Mouse (Mus musculus) heart, embryonic 10.5 days (tissue): Measurements from ENCODE around the gene Ttyh2. TPM values are rescaled to one million over a fixed set of nuclear protein-coding genes. Genes with fewer than 3 reads are reported as not detected.
"Not testable (repeated sequence)": the region's sequence is repeated elsewhere in the genome, so short reads cannot be mapped to it uniquely, and the experiment has no call there.

Source experiments
- DNase-seq: peaks from one replicate; pipeline ENCODE4 v3.0.0-alpha.2; 2017; ENCODE audit warnings: low spot score
- H3K27ac ChIP-seq: fragments of 300-500 bp; sonication (generic); 2 replicates; pipeline ENCODE4 v1.5.1; 2016; ENCODE audit warnings: mild to moderate bottlenecking
- H3K27me3 ChIP-seq: fragments of 300-500 bp; sonication (generic); 2 replicates; pipeline ENCODE4 v1.6.1; 2016; ENCODE audit warnings: mild to moderate bottlenecking; ENCODE audit not compliant: poor library complexity, insufficient read depth, severe bottlenecking
- H3K36me3 ChIP-seq: fragments of 300-500 bp; sonication (generic); 2 replicates; pipeline ENCODE4 v1.6.1; 2016; ENCODE audit warnings: mild to moderate bottlenecking, moderate library complexity
- H3K4me1 ChIP-seq: fragments of 300-500 bp; sonication (generic); 2 replicates; pipeline ENCODE4 v1.6.1; 2016; ENCODE audit warnings: mild to moderate bottlenecking
- H3K4me3 ChIP-seq: fragments of 300-500 bp; sonication (generic); 2 replicates; pipeline ENCODE4 v1.5.1; 2016; ENCODE audit warnings: mild to moderate bottlenecking, moderate library complexity
- H3K9me3 ChIP-seq: fragments of 300-500 bp; sonication (generic); 2 replicates; pipeline ENCODE4 v1.6.1; 2016; ENCODE audit warnings: mild to moderate bottlenecking, moderate library complexity
- WGBS: fragments of 180-500 bp; shearing (Covaris S2); methylation state at CpG from one replicate; pipeline ENCODE4 v1.1.7; 2016; 5-methylcytosine and 5-hydroxymethylcytosine counted together
- polyA plus RNA-seq: library from polyadenylated mRNA; unstranded; fragments of >200 nt; fragmentation: Nextera tagmentation; extraction: Ambion mirVana; gene quantifications from 2 replicates; pipeline ENCODE4 v1.2.1, GENCODE M21; 2016

Ttyh2 gene
- polyA plus RNA-seq, 1 experiment from 2014 or later: 4.8 TPM

DNA sequence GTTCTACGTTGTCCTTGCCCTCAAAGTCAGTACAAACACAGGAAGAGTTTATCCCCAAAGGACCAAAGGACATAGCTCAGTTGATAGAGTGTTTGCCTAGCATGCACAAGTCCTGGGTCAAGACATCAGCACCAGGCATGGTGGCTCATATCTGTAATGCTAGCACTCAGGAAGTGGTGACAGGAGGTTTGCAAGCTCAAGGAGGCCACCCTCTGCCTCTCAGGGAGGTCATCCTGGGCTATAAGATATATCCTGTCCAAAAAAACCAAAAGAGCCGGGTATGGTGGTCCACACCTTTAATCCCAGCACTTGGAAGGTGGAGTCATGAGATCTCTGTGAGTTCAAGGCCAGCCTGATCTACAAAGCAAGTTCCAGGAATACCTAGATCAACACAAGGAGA, 9.8 kb upstream of the Ttyh2 start:
- DNase-seq: no peak
- Histone ChIP-seq H3K27ac (no peak overlapping the region), H3K36me3 (peaks cover 5% of the 10 kb centered on the region), H3K27me3 (peaks cover 27% of the 10 kb centered on the region), H3K4me1 (peaks cover 10% of the 10 kb centered on the region), H3K4me3 (no peak overlapping the region), H3K9me3 (no peaks in the 10 kb centered on the region)
- WGBS: 44% methylated on average over 2 of the region's 2 CpGs

DNA sequence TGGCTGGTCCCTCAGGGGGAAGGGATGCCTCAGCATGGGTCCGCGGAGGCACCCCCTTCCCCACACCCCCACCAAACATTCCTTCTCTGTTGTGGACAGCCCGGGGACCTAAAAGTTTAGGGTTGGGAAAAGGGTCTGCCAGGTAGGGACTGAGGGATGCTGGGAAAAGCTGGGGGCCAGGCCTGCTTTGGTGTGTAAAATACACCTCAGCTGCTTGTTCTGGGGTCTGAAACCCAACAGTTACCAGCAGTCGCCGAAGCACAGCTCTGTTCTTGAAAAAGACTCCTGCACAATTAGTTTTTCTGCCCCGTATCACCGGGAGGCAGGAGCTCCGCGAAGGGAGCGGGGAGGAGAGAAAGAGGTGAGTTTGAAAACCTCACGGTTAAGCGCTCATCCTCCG, 8.4 kb upstream of the Ttyh2 start:
- no peaks in the 10 kb centered on the region for H3K9me3 ChIP-seq
- 6% methylated on average over 13 of the region's 13 CpGs for WGBS

DNA sequence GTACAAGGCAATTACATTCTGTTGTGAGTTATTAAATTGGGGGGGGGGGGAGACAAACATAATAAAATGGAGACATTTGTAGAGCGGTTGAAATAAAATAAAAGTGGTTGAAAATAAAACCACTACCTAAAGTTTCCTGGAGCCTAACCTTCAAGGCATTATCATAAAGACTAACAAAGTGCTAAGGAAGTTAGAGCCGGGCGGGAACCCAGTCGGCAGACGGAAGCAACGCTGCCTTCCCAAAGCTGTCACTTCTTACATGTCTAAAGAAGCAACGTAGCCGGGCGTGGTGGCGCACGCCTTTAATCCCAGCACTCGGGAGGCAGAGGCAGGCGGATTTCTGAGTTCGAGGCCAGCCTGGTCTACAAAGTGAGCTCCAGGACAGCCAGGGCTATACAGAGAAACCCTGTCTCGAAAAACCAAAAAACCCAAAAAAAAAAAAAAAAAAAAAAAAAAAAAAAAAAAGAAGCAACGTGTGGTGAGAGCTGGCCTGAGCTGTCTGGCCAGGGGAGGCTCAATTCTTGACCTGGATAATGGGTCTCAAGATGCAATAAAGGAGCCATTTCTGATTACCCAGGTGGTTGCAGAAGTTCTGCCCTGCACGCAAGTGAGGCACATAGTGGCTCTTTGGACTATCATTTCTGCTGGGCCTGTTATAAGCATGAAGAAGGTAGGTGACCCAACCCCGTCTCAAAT, 7.8 kb upstream of the Ttyh2 start:
- Histone ChIP-seq H3K4me3 (no peak overlapping the region), H3K9me3 (no peaks in the 10 kb centered on the region), H3K27ac (no peak overlapping the region), H3K4me1 (peaks cover 17% of the 10 kb centered on the region), H3K36me3 (peaks cover 24% of the 10 kb centered on the region), H3K27me3 (peaks cover 24% of the 10 kb centered on the region)
- WGBS: 29% methylated on average over 17 of the region's 18 CpGs
- no peak for DNase-seq

More for the DNA sequence above, 8.4 kb upstream of the Ttyh2 start:
- no peak for DNase-seq
- Histone ChIP-seq H3K4me3 (no peak overlapping the region), H3K27ac (no peak overlapping the region), H3K27me3 (peaks cover 27% of the 10 kb centered on the region), H3K4me1 (peaks cover 17% of the 10 kb centered on the region), H3K36me3 (peaks cover 18% of the 10 kb centered on the region)

DNA sequence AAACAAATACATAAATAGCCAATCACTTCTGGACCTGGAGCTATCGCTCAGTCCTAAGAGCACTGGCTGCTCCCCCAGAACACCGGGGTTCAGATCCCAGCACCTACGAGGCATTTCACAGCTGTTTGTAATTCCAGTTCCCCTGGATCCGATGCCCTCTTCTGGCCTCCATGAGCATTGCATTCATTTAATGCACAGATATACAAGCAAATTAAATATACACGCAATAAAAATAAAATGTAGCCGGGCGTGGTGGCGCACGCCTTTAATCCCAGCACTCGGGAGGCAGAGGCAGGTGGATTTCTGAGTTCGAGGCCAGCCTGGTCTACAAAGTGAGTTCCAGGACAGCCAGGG, 7.3 kb upstream of the Ttyh2 start:
- not testable (repeated sequence) for H3K9me3 ChIP-seq, H3K4me3 ChIP-seq, DNase-seq, H3K27ac ChIP-seq
- WGBS: 19% methylated on average over 11 of the region's 11 CpGs
- Histone ChIP-seq H3K36me3 (peaks cover 29% of the 10 kb centered on the region), H3K27me3 (peaks cover 23% of the 10 kb centered on the region), H3K4me1 (peaks cover 17% of the 10 kb centered on the region)

DNA sequence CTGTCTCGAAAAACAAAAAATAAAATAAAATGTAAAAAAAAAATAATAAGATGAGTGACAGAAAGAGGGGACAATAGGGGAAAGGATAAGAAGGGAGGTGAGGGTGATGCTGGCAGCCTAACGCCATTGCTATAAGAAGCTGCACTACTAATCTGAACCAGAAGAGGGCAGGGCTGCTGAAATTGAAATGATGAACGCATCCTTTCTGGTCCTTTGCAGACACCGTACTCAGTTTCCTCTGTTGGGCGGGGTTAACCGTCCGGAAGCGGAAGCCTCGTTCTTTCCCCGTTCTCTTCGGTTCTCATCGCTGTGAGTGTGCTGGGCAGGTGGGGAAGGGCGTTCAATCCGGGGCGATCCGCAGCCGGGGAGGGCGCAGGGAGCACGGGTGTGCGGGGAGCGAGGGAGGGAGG, 6.9 kb upstream of the Ttyh2 start, which contains the start of gene Rpl38:
Rpl38 (plus strand) TSS at position 224 of the 410 bp plus-strand sequence.
- H3K27me3 ChIP-seq: peaks cover 23% of the 10 kb centered on the region
- peaks cover 17% of the 10 kb centered on the region for H3K4me1 ChIP-seq
- DNase-seq: peak; percentile 96
- no peaks in the 10 kb centered on the region for H3K9me3 ChIP-seq
- WGBS: under 1% methylated on average over 20 of the region's 21 CpGs
- H3K36me3 ChIP-seq: peaks cover 33% of the 10 kb centered on the region
- peak within 1 kb of the TSS; percentile 95 for H3K4me3 ChIP-seq
- peak within 1 kb of the TSS; percentile 95 for H3K27ac ChIP-seq

DNA sequence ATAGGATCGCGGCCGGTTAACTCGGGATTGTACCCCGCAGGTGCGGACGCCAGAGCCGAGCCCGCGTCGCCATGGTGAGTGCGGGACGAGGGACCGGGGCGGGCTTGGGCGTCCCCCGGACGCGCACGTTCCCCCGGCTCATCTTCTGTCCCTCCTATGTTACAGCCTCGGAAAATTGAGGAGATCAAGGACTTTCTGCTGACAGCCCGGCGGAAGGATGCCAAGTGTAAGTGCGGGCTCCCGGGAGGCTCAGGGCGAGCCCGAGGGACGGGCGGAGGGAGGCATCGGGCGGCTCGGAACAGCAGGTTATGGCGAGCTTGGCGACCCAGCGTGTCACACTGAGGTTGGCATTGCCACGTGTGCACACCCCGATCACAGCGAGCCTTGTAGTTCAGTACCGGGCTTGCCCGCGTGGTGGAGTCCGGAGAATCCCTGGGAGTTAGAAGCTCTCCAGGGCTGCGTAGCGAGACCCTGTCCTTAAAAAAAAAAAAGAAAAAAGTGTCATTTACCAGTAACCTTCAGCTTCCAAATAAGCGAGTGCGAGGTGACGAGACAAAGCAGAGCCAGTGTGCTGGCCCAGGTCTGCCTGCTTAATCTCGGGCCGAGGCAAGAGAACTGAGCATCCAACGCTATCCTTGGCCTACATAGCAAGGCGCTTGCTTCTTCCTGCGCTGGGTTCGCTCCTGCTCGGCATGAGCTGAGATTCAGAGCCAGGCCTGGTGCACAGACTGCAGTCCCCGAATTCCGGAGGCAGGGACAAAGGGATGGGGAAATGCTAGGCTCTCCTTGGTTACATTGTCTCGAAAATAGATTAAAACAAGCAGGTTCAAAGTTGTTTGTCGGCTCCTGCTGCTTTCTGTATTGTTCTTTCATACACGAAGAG, 6.2 kb upstream of the Ttyh2 start:
- H3K27me3 ChIP-seq: peaks cover 17% of the 10 kb centered on the region; the same call in 1 of the 2 replicates
- H3K4me3 ChIP-seq: peak overlapping the region; percentile 95
- WGBS: under 1% methylated on average over 54 of the region's 60 CpGs
- DNase-seq: peak; percentile 93
- H3K36me3 ChIP-seq: peaks cover 40% of the 10 kb centered on the region
- H3K9me3 ChIP-seq: no peaks in the 10 kb centered on the region
- H3K27ac ChIP-seq: peak overlapping the region; percentile 95
- H3K4me1 ChIP-seq: peaks cover 17% of the 10 kb centered on the region

DNA sequence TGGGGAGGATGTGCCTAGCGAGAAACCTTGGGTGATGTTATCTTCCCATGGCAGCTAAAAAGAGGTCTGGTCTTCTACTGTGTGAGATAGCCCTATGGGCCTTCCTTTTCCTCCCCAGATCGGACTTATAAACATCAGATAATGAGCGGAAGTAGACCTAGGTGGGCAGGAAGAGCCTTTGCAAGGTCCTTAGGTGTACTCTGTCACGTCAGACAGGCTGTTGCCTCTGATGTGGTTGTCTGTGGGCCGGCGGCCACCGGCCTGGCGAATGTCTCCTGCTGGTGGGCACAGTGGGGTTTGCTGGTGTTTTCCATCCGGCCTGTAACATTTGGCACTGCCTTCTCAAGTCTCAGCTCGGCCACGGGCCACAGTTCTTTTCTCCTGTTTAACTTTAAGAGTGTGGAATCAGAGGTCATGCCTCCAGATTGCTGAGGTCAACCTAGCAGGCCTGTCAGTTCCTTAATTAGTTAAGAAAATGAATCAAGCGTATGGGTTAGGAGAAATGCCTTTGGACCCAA, 5.5 kb upstream of the Ttyh2 start:
- peaks cover 43% of the 10 kb centered on the region for H3K36me3 ChIP-seq
- WGBS: 18% methylated on average over 12 of the region's 12 CpGs

DNA sequence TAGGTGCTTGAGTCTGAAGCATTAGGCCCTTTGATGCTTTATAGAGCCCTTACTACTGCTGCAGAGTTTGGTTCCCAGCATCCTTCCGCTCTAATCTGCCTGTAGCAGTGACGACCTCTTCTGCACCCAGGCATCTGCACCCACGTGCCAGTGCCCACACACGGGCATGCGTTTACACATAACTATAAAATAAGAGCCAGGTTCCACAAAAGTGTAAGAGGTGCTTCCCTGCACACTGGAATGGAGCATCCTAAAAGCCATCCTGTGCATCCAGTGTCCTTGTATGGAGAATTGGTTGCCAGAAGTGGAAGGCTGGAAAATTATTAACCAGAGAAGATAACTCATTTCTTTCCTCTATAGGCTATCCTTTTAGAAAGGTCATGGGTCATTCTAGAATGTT, 4.1 kb upstream of the Ttyh2 start:
- no peak for DNase-seq
- Histone ChIP-seq H3K9me3 (no peaks in the 10 kb centered on the region), H3K4me1 (peaks cover 29% of the 10 kb centered on the region), H3K27ac (no peak overlapping the region), H3K27me3 (peaks cover 8% of the 10 kb centered on the region; the same call in 1 of the 2 replicates), H3K36me3 (peaks cover 43% of the 10 kb centered on the region), H3K4me3 (no peak overlapping the region)
- 94% methylated on average over 5 of the region's 5 CpGs for WGBS

More for the DNA sequence above, 5.5 kb upstream of the Ttyh2 start:
- Histone ChIP-seq H3K4me3 (peak overlapping the region; percentile 95), H3K27ac (peak overlapping the region; percentile 95), H3K27me3 (peaks cover 16% of the 10 kb centered on the region; the same call in 1 of the 2 replicates), H3K4me1 (peaks cover 17% of the 10 kb centered on the region), H3K9me3 (no peaks in the 10 kb centered on the region)
- no peak for DNase-seq

DNA sequence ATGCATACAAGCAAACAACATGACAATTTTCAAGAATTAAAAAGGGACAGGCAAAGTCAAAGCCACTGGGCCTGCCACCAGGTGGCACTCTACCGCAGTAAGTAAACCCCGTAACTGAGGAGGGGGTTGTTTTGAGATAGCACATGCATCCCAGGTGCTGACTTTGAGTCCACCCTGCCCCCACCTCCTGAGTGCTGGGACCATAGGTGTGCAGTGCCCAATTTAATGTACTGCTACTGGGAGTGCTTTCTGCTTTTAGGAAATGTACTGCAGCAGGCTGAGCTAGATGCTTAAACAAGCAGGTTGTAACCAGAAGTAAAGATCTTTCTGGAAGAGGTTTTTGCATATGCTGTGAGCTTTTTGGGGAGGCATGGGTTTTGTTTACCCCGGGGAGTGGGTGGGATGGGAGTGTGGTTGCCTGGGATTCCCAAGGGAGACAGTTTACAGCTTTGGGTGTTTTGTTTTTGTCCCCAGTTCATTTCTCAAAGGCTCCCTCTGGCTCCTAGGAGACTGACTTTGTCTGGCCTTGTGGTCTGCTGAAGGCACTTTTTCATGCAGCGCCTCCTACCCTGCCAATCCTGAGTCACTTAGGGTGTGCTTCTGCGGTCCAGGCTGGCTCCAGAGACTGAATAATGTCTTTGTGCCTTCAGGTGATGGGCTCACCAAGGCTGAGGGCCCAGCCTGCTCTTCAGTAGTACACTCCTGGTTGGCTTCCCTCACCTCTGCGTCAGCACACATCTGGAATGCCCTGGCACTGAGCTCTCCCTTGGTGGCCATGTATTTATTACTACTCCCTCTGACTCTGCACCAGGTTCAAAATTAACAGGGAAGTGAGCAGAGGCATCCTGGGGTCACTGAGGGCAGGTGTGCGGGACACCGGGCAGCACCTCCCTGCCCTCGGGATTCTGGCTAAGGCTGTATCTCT, 2.2 kb upstream of the Ttyh2 start:
- no peaks in the 10 kb centered on the region for H3K9me3 ChIP-seq
- H3K36me3 ChIP-seq: peaks cover 43% of the 10 kb centered on the region
- H3K27me3 ChIP-seq: peaks cover 13% of the 10 kb centered on the region
- peaks cover 40% of the 10 kb centered on the region for H3K4me1 ChIP-seq
- H3K4me3 ChIP-seq: 0 out of 2 replicates have a peak overlapping the region, but pooled peaks have one; percentile 5
- 0 out of 2 replicates have a peak overlapping the region, but pooled peaks have one; percentile 8 for H3K27ac ChIP-seq
- WGBS: 66% methylated on average over 9 of the region's 9 CpGs
- DNase-seq: no peak

DNA sequence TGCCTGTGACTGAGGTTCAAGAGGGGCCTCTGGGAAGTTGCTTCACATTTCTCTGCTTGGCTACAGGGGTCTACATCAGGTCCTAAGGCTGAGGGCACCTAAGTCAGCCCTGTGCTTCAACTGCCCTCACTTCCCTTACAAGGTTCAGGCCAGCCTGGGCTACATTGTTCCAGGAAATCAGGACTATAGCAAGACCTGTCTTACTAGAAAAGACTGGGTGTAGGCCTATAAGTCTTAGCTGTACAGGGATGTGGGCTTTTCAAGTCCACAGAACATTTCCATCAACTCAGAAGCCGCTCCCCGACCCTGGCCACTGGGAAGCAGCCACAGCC, 1.5 kb upstream of the Ttyh2 start:
- no peak for DNase-seq
- H3K4me1 ChIP-seq: peaks cover 40% of the 10 kb centered on the region
- no peak overlapping the region for H3K4me3 ChIP-seq
- H3K27ac ChIP-seq: 0 out of 2 replicates have a peak overlapping the region, but pooled peaks have one; percentile 29
- WGBS: 76% methylated on average over 2 of the region's 2 CpGs
- H3K27me3 ChIP-seq: peaks cover 13% of the 10 kb centered on the region
- H3K36me3 ChIP-seq: peaks cover 43% of the 10 kb centered on the region
- no peaks in the 10 kb centered on the region for H3K9me3 ChIP-seq

DNA sequence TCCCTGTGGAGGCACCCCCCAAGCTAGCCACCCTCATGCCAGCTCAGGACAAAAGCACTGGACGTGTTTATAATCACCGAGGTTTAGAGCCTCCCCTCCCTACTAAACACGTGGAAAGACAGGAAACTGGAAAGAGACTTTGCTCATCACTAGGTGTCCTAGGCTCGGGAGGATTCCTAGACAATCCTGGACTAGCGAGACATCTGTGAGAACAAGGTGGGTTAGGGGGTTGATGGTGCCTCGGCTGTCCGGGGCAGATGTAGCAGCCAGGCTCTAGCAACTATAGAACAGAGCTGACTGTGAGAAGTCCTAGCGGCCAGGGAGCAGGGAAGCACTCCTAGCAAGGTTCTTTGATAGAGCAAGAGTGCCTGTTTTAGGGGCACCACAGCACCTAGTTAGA, 1.1 kb upstream of the Ttyh2 start:
- WGBS: 48% methylated on average over 8 of the region's 8 CpGs
- peaks cover 13% of the 10 kb centered on the region for H3K27me3 ChIP-seq
- DNase-seq: no peak
- no peak overlapping the region for H3K4me3 ChIP-seq
- peaks cover 43% of the 10 kb centered on the region for H3K36me3 ChIP-seq
- peaks cover 43% of the 10 kb centered on the region for H3K4me1 ChIP-seq
- H3K27ac ChIP-seq: 0 out of 2 replicates have a peak overlapping the region, but pooled peaks have one; percentile 29
- H3K9me3 ChIP-seq: no peaks in the 10 kb centered on the region

DNA sequence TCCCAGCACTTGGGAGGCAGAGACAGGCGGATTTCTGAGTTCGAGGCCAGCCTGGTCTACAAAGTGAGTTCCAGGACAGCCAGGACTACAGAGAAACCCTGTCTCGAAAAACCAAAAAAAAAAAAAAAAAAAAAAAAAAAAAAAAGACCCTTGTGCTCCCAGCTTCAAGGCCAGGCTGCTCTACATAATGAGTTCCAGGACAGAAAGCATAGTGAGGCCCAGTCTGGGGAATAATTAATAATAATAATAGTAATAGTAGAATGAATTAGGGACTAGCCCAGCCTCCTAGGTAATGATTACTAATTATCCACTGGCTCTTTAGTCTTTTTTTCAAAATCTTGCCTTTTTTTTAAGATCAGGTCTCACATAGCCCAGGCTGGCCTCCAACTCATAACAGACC, 435 bp upstream of the Ttyh2 start:
- H3K9me3 ChIP-seq, H3K27ac ChIP-seq, DNase-seq: not testable (repeated sequence)
- H3K36me3 ChIP-seq: peaks cover 43% of the 10 kb centered on the region
- H3K4me3 ChIP-seq: peak overlapping the region; percentile 77; the same call in 1 of the 2 replicates
- peaks cover 46% of the 10 kb centered on the region for H3K4me1 ChIP-seq
- WGBS: 92% methylated on average over 2 of the region's 3 CpGs
- H3K27me3 ChIP-seq: peaks cover 13% of the 10 kb centered on the region
